Mouse (Mus musculus): ENCODE results near the gene Spop. TPM values are rescaled to one million over a fixed set of nuclear protein-coding genes. Genes with fewer than 3 reads are reported as not detected.

Gene Spop
- polyA plus RNA-seq, 1 experiment from 2014 or later = 54.1 TPM

DNA sequence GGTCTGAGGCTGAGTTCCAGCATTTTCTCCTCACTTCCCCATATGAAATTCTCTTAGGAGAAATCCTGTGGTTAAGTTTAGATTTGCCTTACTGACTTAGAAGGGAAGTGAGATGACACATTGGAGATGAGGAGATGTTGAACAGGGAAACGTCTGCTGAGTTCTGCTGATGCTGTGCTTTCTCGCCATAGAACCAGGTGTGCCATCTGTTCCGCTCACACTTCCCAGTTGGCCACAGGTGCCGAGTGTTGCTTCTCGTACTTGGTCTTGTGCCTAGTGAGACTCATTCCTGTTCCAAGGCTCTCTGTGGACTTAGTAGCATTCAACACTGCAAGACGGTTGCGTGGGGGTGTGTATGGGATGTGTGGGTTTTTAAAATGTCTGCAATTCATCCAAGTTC is 62.4 kb downstream of the Spop start:
- Histone ChIP-seq H3K27ac (ENCODE audit: low read depth, low read length) (no peak overlapping the region), H3K9me3 (ENCODE audit: control insufficient read depth) (no peaks in the 10 kb centered on the region), H3K27me3 (replicated peaks; ENCODE audit: control insufficient read depth, insufficient read depth, low read length) (no peaks in the 10 kb centered on the region), H3K4me3 (ENCODE audit: low read depth, low read length) (no peak overlapping the region), H3K9ac (ENCODE audit: low read depth, low read length) (no peak overlapping the region), H3K4me1 (replicated peaks; ENCODE audit: control insufficient read depth, insufficient read depth, low read length) (no peaks in the 10 kb centered on the region), H3K36me3 (ENCODE audit: control insufficient read depth, insufficient read depth) (peaks cover 33% of the 10 kb centered on the region), H3K4me2 (replicated peaks; ENCODE audit: low read depth) (no peak overlapping the region)
- TF ChIP-seq CTCF (IDR thresholded peaks at IDR 0.05; ENCODE audit: low read depth) = no peak
- 87% methylated on average over 7 of the region's 7 CpGs for WGBS
- no peak for ATAC-seq

GRCm38 (mm10) chr11:95479458-95479857 is 65.6 kb downstream of the Spop start:
- Histone ChIP-seq H3K27me3 (replicated peaks; ENCODE audit: control insufficient read depth, insufficient read depth, low read length) (no peaks in the 10 kb centered on the region), H3K9me3 (ENCODE audit: control insufficient read depth) (no peaks in the 10 kb centered on the region), H3K4me2 (replicated peaks; ENCODE audit: low read depth) (no peak overlapping the region), H3K36me3 (ENCODE audit: control insufficient read depth, insufficient read depth) (peaks cover 49% of the 10 kb centered on the region), H3K4me1 (replicated peaks; ENCODE audit: control insufficient read depth, insufficient read depth, low read length) (no peaks in the 10 kb centered on the region), H3K27ac (ENCODE audit: low read depth, low read length) (no peak overlapping the region), H3K4me3 (ENCODE audit: low read depth, low read length) (no peak overlapping the region), H3K9ac (ENCODE audit: low read depth, low read length) (no peak overlapping the region)
- ATAC-seq = no peak
- peak; percentile 50 for TF ChIP-seq CTCF (IDR thresholded peaks at IDR 0.05; ENCODE audit: low read depth)
- 85% methylated on average over 4 of the region's 4 CpGs for WGBS

GRCm38 (mm10) chr11:95480662-95481061 is 66.8 kb downstream of the Spop start:
- H3K4me2 ChIP-seq (replicated peaks; ENCODE audit: low read depth) = no peak overlapping the region
- no peaks in the 10 kb centered on the region for H3K9me3 ChIP-seq (ENCODE audit: control insufficient read depth)
- H3K4me1 ChIP-seq (replicated peaks; ENCODE audit: control insufficient read depth, insufficient read depth, low read length) = no peaks in the 10 kb centered on the region
- no peak overlapping the region for H3K9ac ChIP-seq (ENCODE audit: low read depth, low read length)
- peaks cover 49% of the 10 kb centered on the region for H3K36me3 ChIP-seq (ENCODE audit: control insufficient read depth, insufficient read depth)
- no peak overlapping the region for H3K4me3 ChIP-seq (ENCODE audit: low read depth, low read length)
- H3K27me3 ChIP-seq (replicated peaks; ENCODE audit: control insufficient read depth, insufficient read depth, low read length) = no peaks in the 10 kb centered on the region
- H3K27ac ChIP-seq (ENCODE audit: low read depth, low read length) = no peak overlapping the region
- no peak for ATAC-seq
- TF ChIP-seq CTCF (IDR thresholded peaks at IDR 0.05; ENCODE audit: low read depth) = no peak
- WGBS = 87% methylated on average over 4 of the region's 4 CpGs

- Histone ChIP-seq H3K4me3 (ENCODE audit: low read depth, low read length) (no peak overlapping the region), H3K27ac (ENCODE audit: low read depth, low read length) (no peak overlapping the region), H3K4me2 (replicated peaks; ENCODE audit: low read depth) (no peak overlapping the region), H3K4me1 (replicated peaks; ENCODE audit: control insufficient read depth, insufficient read depth, low read length) (no peaks in the 10 kb centered on the region), H3K9ac (ENCODE audit: low read depth, low read length) (no peak overlapping the region), H3K27me3 (replicated peaks; ENCODE audit: control insufficient read depth, insufficient read depth, low read length) (no peaks in the 10 kb centered on the region), H3K36me3 (ENCODE audit: control insufficient read depth, insufficient read depth) (peaks cover 70% of the 10 kb centered on the region), H3K9me3 (ENCODE audit: control insufficient read depth) (no peaks in the 10 kb centered on the region)
- no peak for TF ChIP-seq CTCF (IDR thresholded peaks at IDR 0.05; ENCODE audit: low read depth)
- no peak for ATAC-seq
- 95% methylated on average over 18 of the region's 18 CpGs for WGBS
Observed at GRCm38 (mm10) chr11:95485634-95486033, 71.8 kb downstream of the Spop start.

DNA sequence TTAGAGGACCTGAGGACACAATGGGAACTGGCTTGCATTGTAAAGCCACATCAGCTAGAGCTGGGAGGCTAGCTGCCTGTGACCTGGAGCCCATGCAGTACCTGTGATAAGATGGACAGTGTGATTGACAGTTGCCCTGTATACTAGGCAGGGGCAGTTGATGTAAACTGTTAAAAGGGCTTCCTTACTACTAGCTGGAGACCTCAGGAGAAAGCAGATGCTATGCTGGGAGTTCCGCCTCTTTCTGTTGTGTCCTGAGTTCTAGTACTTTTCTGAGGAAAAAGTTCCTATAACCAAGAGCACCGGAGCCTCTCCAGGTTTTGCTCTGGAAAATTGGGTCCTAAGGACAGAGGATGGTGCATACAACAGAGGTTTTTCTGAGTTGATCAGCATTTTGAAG is 73.4 kb downstream of the Spop start:
- no peak overlapping the region for H3K4me2 ChIP-seq (replicated peaks; ENCODE audit: low read depth)
- ATAC-seq = no peak
- no peak overlapping the region for H3K4me3 ChIP-seq (ENCODE audit: low read depth, low read length)
- no peaks in the 10 kb centered on the region for H3K4me1 ChIP-seq (replicated peaks; ENCODE audit: control insufficient read depth, insufficient read depth, low read length)
- no peaks in the 10 kb centered on the region for H3K9me3 ChIP-seq (ENCODE audit: control insufficient read depth)
- WGBS = 97% methylated on average over 2 of the region's 2 CpGs
- H3K36me3 ChIP-seq (ENCODE audit: control insufficient read depth, insufficient read depth) = peaks cover 78% of the 10 kb centered on the region
- H3K9ac ChIP-seq (ENCODE audit: low read depth, low read length) = no peak overlapping the region
- no peak for TF ChIP-seq CTCF (IDR thresholded peaks at IDR 0.05; ENCODE audit: low read depth)
- H3K27me3 ChIP-seq (replicated peaks; ENCODE audit: control insufficient read depth, insufficient read depth, low read length) = no peaks in the 10 kb centered on the region
- no peak overlapping the region for H3K27ac ChIP-seq (ENCODE audit: low read depth, low read length)

DNA sequence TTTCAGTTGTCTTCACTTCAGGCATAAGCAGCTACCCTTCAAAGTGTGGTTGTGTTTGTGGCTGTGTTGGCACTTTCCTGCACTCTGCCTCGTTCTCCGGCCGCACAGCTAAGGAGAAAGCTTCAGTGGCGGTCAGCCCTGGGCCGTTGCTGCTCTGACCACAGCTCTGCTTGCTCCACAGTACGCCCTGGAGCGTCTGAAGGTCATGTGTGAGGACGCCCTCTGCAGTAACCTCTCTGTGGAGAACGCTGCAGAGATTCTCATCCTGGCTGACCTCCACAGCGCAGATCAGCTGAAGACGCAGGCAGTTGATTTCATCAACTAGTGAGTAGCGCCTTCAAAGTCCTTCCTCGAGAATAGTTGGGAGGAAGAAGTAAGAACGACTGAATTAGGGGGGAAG is 76.2 kb downstream of the Spop start:
- peaks cover 77% of the 10 kb centered on the region for H3K36me3 ChIP-seq (ENCODE audit: control insufficient read depth, insufficient read depth)
- WGBS = 88% methylated on average over 14 of the region's 14 CpGs

DNA sequence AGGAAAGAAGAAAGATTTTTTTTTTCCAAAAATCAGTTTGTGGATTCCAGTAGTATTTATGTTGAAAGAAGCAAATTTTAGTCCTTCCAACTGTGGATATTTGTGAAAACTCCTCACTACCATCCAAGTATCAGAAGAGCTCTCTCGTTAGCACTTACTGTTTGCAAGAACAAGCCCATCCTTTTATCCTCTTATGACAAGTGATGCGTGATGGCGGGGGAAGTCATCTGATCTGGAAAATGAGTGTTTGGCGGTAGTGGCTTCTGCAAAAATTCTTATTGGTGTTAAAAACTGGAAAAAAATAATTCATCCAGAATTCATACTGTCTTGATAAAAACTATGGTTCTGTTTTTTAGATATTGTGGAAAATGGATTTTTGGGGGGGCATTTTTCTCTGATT is 78.4 kb downstream of the Spop start:
- no peaks in the 10 kb centered on the region for H3K27me3 ChIP-seq (replicated peaks; ENCODE audit: control insufficient read depth, insufficient read depth, low read length)
- H3K4me1 ChIP-seq (replicated peaks; ENCODE audit: control insufficient read depth, insufficient read depth, low read length) = no peaks in the 10 kb centered on the region
- H3K27ac ChIP-seq (ENCODE audit: low read depth, low read length) = no peak overlapping the region
- no peak overlapping the region for H3K4me3 ChIP-seq (ENCODE audit: low read depth, low read length)
- no peak for TF ChIP-seq CTCF (IDR thresholded peaks at IDR 0.05; ENCODE audit: low read depth)
- no peaks in the 10 kb centered on the region for H3K9me3 ChIP-seq (ENCODE audit: control insufficient read depth)
- H3K36me3 ChIP-seq (ENCODE audit: control insufficient read depth, insufficient read depth) = peaks cover 59% of the 10 kb centered on the region
- no peak overlapping the region for H3K4me2 ChIP-seq (replicated peaks; ENCODE audit: low read depth)
- 98% methylated on average over 4 of the region's 4 CpGs for WGBS
- no peak overlapping the region for H3K9ac ChIP-seq (ENCODE audit: low read depth, low read length)
- no peak for ATAC-seq

More for the DNA sequence above, 76.2 kb downstream of the Spop start:
- H3K4me2 ChIP-seq (replicated peaks; ENCODE audit: low read depth) = no peak overlapping the region
- ATAC-seq = no peak
- no peak overlapping the region for H3K4me3 ChIP-seq (ENCODE audit: low read depth, low read length)
- H3K27me3 ChIP-seq (replicated peaks; ENCODE audit: control insufficient read depth, insufficient read depth, low read length) = no peaks in the 10 kb centered on the region
- TF ChIP-seq CTCF (IDR thresholded peaks at IDR 0.05; ENCODE audit: low read depth) = no peak
- H3K9ac ChIP-seq (ENCODE audit: low read depth, low read length) = no peak overlapping the region
- no peak overlapping the region for H3K27ac ChIP-seq (ENCODE audit: low read depth, low read length)
- no peaks in the 10 kb centered on the region for H3K9me3 ChIP-seq (ENCODE audit: control insufficient read depth)
- no peaks in the 10 kb centered on the region for H3K4me1 ChIP-seq (replicated peaks; ENCODE audit: control insufficient read depth, insufficient read depth, low read length)
